Mouse (Mus musculus): ENCODE data around the gene Mgst3. TPM values are rescaled to one million over a fixed set of nuclear protein-coding genes. Genes with fewer than 3 reads are reported as not detected.
A peak's percentile ranks its signal among the peaks of the same experiment; 100 is the strongest.

Mgst3 gene
- polyA plus RNA-seq, 1 experiment from 2014 or later, result 61.9 TPM

- no peaks in the 10 kb centered on the region for H3K4me1 ChIP-seq
- no peaks in the 10 kb centered on the region for H3K9me3 ChIP-seq
- no peak overlapping the region for H3K9ac ChIP-seq
- H3K27me3 ChIP-seq, result peaks cover 30% of the 10 kb centered on the region
- H3K4me2 ChIP-seq, result no peak overlapping the region
- no peak overlapping the region for H3K4me3 ChIP-seq
- H3K27ac ChIP-seq, result peak overlapping the region; percentile 9; the same call in 1 of the 2 replicates
- ATAC-seq (ENCODE audit: insufficient number of reproducible peaks, low FRiP score, low TSS enrichment, low read depth), result 0 out of 2 replicates have a peak, but pooled peaks have one; percentile 58
- 47% methylated on average over 12 of the region's 12 CpGs for WGBS
- H3K36me3 ChIP-seq, result no peaks in the 10 kb centered on the region
Measured at GRCm38 (mm10) chr1:167411991-167412715, 18.5 kb upstream of the Mgst3 start.

- peaks cover 32% of the 10 kb centered on the region for H3K27me3 ChIP-seq
- 82% methylated on average over 4 of the region's 4 CpGs for WGBS
- H3K9ac ChIP-seq, result no peak overlapping the region
- H3K4me1 ChIP-seq, result no peaks in the 10 kb centered on the region
- H3K4me3 ChIP-seq, result no peak overlapping the region
- no peaks in the 10 kb centered on the region for H3K9me3 ChIP-seq
- H3K27ac ChIP-seq, result no peak overlapping the region
- ATAC-seq (ENCODE audit: insufficient number of reproducible peaks, low FRiP score, low TSS enrichment, low read depth), result no peak
- no peak overlapping the region for H3K4me2 ChIP-seq
- no peaks in the 10 kb centered on the region for H3K36me3 ChIP-seq
Measured at GRCm38 (mm10) chr1:167409601-167410000, 16.0 kb upstream of the Mgst3 start.

- H3K27me3 ChIP-seq, result peaks cover 27% of the 10 kb centered on the region
- WGBS, result 81% methylated on average over 4 of the region's 4 CpGs
Measured at GRCm38 (mm10) chr1:167405237-167405636, 11.6 kb upstream of the Mgst3 start.

GRCm38 (mm10) chr1:167393281-167393680 is 360 bp downstream of the Mgst3 start:
- Histone ChIP-seq H3K4me2 (peak overlapping the region; percentile 84), H3K9ac (peak overlapping the region; percentile 27), H3K27me3 (peaks cover 3% of the 10 kb centered on the region; the same call in 1 of the 2 replicates), H3K27ac (peak overlapping the region; percentile 94; the same call in 1 of the 2 replicates), H3K9me3 (no peaks in the 10 kb centered on the region), H3K4me3 (peak overlapping the region; percentile 75), H3K4me1 (peaks cover 9% of the 10 kb centered on the region), H3K36me3 (no peaks in the 10 kb centered on the region)
- ATAC-seq (ENCODE audit: insufficient number of reproducible peaks, low FRiP score, low TSS enrichment, low read depth), result 0 out of 2 replicates have a peak, but pooled peaks have one; percentile 4
- 1% methylated on average over 15 of the region's 15 CpGs for WGBS

More at GRCm38 (mm10) chr1:167405237-167405636, 11.6 kb upstream of the Mgst3 start:
- ATAC-seq (ENCODE audit: insufficient number of reproducible peaks, low FRiP score, low TSS enrichment, low read depth), result no peak
- Histone ChIP-seq H3K9me3 (no peaks in the 10 kb centered on the region), H3K27ac (no peak overlapping the region), H3K36me3 (no peaks in the 10 kb centered on the region), H3K4me3 (no peak overlapping the region), H3K4me1 (no peaks in the 10 kb centered on the region), H3K9ac (no peak overlapping the region), H3K4me2 (no peak overlapping the region)

GRCm38 (mm10) chr1:167392687-167393086 is 954 bp downstream of the Mgst3 start:
- no peaks in the 10 kb centered on the region for H3K36me3 ChIP-seq
- H3K4me1 ChIP-seq, result peaks cover 9% of the 10 kb centered on the region
- no peak for ATAC-seq (ENCODE audit: insufficient number of reproducible peaks, low FRiP score, low TSS enrichment, low read depth)
- no peaks in the 10 kb centered on the region for H3K9me3 ChIP-seq
- peak overlapping the region; percentile 84 for H3K4me2 ChIP-seq
- H3K4me3 ChIP-seq, result peak overlapping the region; percentile 75
- H3K27ac ChIP-seq, result no peak overlapping the region; the same call in 1 of the 2 replicates
- no peak overlapping the region for H3K9ac ChIP-seq
- H3K27me3 ChIP-seq, result peaks cover 3% of the 10 kb centered on the region; the same call in 1 of the 2 replicates
- WGBS, result 13% methylated on average over 8 of the region's 8 CpGs

- peak overlapping the region; percentile 75 for H3K4me3 ChIP-seq
- 55% methylated on average over 2 of the region's 2 CpGs for WGBS
- peaks cover 3% of the 10 kb centered on the region; the same call in 1 of the 2 replicates for H3K27me3 ChIP-seq
- H3K36me3 ChIP-seq, result no peaks in the 10 kb centered on the region
- peaks cover 11% of the 10 kb centered on the region for H3K4me1 ChIP-seq
- H3K9me3 ChIP-seq, result no peaks in the 10 kb centered on the region
- H3K27ac ChIP-seq, result no peak overlapping the region
- ATAC-seq (ENCODE audit: insufficient number of reproducible peaks, low FRiP score, low TSS enrichment, low read depth), result no peak
- no peak overlapping the region for H3K9ac ChIP-seq
- H3K4me2 ChIP-seq, result peak overlapping the region; percentile 84
Measured at GRCm38 (mm10) chr1:167392031-167392640, 1.5 kb downstream of the Mgst3 start.

- Histone ChIP-seq H3K9me3 (no peaks in the 10 kb centered on the region), H3K9ac (no peak overlapping the region), H3K36me3 (no peaks in the 10 kb centered on the region), H3K27ac (no peak overlapping the region), H3K4me2 (no peak overlapping the region), H3K27me3 (peaks cover 3% of the 10 kb centered on the region; the same call in 1 of the 2 replicates), H3K4me3 (no peak overlapping the region), H3K4me1 (peaks cover 11% of the 10 kb centered on the region)
- 76% methylated on average over 6 of the region's 6 CpGs for WGBS
- no peak for ATAC-seq (ENCODE audit: insufficient number of reproducible peaks, low FRiP score, low TSS enrichment, low read depth)
Measured at GRCm38 (mm10) chr1:167391241-167391640, 2.4 kb downstream of the Mgst3 start.

GRCm38 (mm10) chr1:167390381-167390780 is 3.3 kb downstream of the Mgst3 start:
- no peak overlapping the region for H3K9ac ChIP-seq
- no peaks in the 10 kb centered on the region for H3K9me3 ChIP-seq
- 56% methylated on average over 4 of the region's 4 CpGs for WGBS
- H3K4me2 ChIP-seq, result no peak overlapping the region
- H3K36me3 ChIP-seq, result no peaks in the 10 kb centered on the region
- peaks cover 11% of the 10 kb centered on the region for H3K4me1 ChIP-seq
- no peak overlapping the region for H3K4me3 ChIP-seq
- no peaks in the 10 kb centered on the region for H3K27me3 ChIP-seq
- H3K27ac ChIP-seq, result no peak overlapping the region
- no peak for ATAC-seq (ENCODE audit: insufficient number of reproducible peaks, low FRiP score, low TSS enrichment, low read depth)

GRCm38 (mm10) chr1:167389584-167389983 is 4.1 kb downstream of the Mgst3 start:
- Histone ChIP-seq H3K4me1 (peaks cover 10% of the 10 kb centered on the region), H3K27ac (no peak overlapping the region), H3K9me3 (no peaks in the 10 kb centered on the region), H3K36me3 (no peaks in the 10 kb centered on the region), H3K27me3 (no peaks in the 10 kb centered on the region), H3K4me2 (no peak overlapping the region), H3K4me3 (no peak overlapping the region), H3K9ac (no peak overlapping the region)
- WGBS, result 94% methylated on average over 7 of the region's 7 CpGs
- ATAC-seq (ENCODE audit: insufficient number of reproducible peaks, low FRiP score, low TSS enrichment, low read depth), result no peak

- Histone ChIP-seq H3K27me3 (no peaks in the 10 kb centered on the region), H3K4me1 (peaks cover 8% of the 10 kb centered on the region; the same call in 1 of the 2 replicates), H3K9me3 (no peaks in the 10 kb centered on the region), H3K4me2 (no peak overlapping the region), H3K36me3 (no peaks in the 10 kb centered on the region), H3K4me3 (no peak overlapping the region), H3K27ac (no peak overlapping the region), H3K9ac (no peak overlapping the region)
- WGBS, result 78% methylated on average over 6 of the region's 6 CpGs
- ATAC-seq (ENCODE audit: insufficient number of reproducible peaks, low FRiP score, low TSS enrichment, low read depth), result no peak
Measured at GRCm38 (mm10) chr1:167388571-167388970, 5.1 kb downstream of the Mgst3 start.

GRCm38 (mm10) chr1:167387796-167388195 is 5.8 kb downstream of the Mgst3 start:
- H3K36me3 ChIP-seq, result no peaks in the 10 kb centered on the region
- no peak overlapping the region for H3K27ac ChIP-seq
- no peak for ATAC-seq (ENCODE audit: insufficient number of reproducible peaks, low FRiP score, low TSS enrichment, low read depth)
- peaks cover 4% of the 10 kb centered on the region; the same call in 1 of the 2 replicates for H3K4me1 ChIP-seq
- no peak overlapping the region for H3K4me2 ChIP-seq
- no peak overlapping the region for H3K9ac ChIP-seq
- no peaks in the 10 kb centered on the region for H3K27me3 ChIP-seq
- no peak overlapping the region for H3K4me3 ChIP-seq
- no peaks in the 10 kb centered on the region for H3K9me3 ChIP-seq
- 67% methylated on average over 3 of the region's 3 CpGs for WGBS

- no peaks in the 10 kb centered on the region for H3K9me3 ChIP-seq
- 0 out of 2 replicates have a peak, but pooled peaks cover 2% of the 10 kb centered on the region for H3K4me1 ChIP-seq
- WGBS, result 69% methylated on average over 2 of the region's 2 CpGs
- no peak overlapping the region for H3K4me2 ChIP-seq
- H3K4me3 ChIP-seq, result no peak overlapping the region
- H3K36me3 ChIP-seq, result no peaks in the 10 kb centered on the region
- H3K27me3 ChIP-seq, result no peaks in the 10 kb centered on the region
- no peak overlapping the region for H3K9ac ChIP-seq
- ATAC-seq (ENCODE audit: insufficient number of reproducible peaks, low FRiP score, low TSS enrichment, low read depth), result no peak
- no peak overlapping the region for H3K27ac ChIP-seq
Measured at GRCm38 (mm10) chr1:167387310-167387709, 6.3 kb downstream of the Mgst3 start.

Measured in limb, embryonic 15.5 days (tissue).